Mouse (Mus musculus) MEL (cell line): Measurements from ENCODE around the gene Gm20388.

Source experiments
- CHD2 ChIP-seq: IDR thresholded peaks from 2 replicates; pipeline ENCODE4 v1.6.1; 2011; ENCODE audit warnings: low read length, improper control_type of control experiment
- CTCF ChIP-seq, 3 experiments: IDR thresholded peaks in 2 of 3; conservative IDR thresholded peaks in 1 of 3; 2 replicates each; pipeline ENCODE4 v1.5.1; 2011 to 2012; ENCODE audit warnings: low read length in 3 of 3, low read depth in 2 of 3, mild to moderate bottlenecking in 2 of 3, improper control_type of control experiment in 1 of 3, inconsistent platforms in 1 of 3, mixed read lengths in 1 of 3, moderate library complexity in 1 of 3; ENCODE audit not compliant: control insufficient read depth in 1 of 3, insufficient read depth in 1 of 3, poor library complexity in 1 of 3, severe bottlenecking in 1 of 3
- EP300 ChIP-seq, 2 experiments: IDR thresholded peaks; 2 replicates each; pipeline ENCODE4 v1.6.1; 2011; ENCODE audit warnings: improper control_type of control experiment in 2 of 2, low read length in 2 of 2, low read depth in 1 of 2, mild to moderate bottlenecking in 1 of 2
- MAX ChIP-seq: IDR thresholded peaks from 2 replicates; pipeline ENCODE4 v1.6.1; 2011; ENCODE audit warnings: low read length, improper control_type of control experiment
- NRF1 ChIP-seq: IDR thresholded peaks from 2 replicates; pipeline ENCODE4 v1.6.1; 2014; ENCODE audit warnings: low read depth, mild to moderate bottlenecking, inconsistent platforms, low read length, improper control_type of control experiment, moderate library complexity; ENCODE audit not compliant: poor library complexity, insufficient read depth, severe bottlenecking
- POLR2A ChIP-seq, 2 experiments: IDR thresholded peaks; 2 replicates each; pipeline ENCODE4 v1.6.1; 2011 to 2012; ENCODE audit warnings: low read length in 2 of 2, mild to moderate bottlenecking in 2 of 2, control low read depth in 1 of 2, improper control_type of control experiment in 1 of 2, low read depth in 1 of 2, moderate library complexity in 1 of 2; ENCODE audit not compliant: control insufficient read depth in 1 of 2, insufficient read depth in 1 of 2, poor library complexity in 1 of 2
- TBP ChIP-seq: IDR thresholded peaks from 2 replicates; pipeline ENCODE4 v1.8.0; 2011; ENCODE audit warnings: low read depth, low read length, improper control_type of control experiment
- TCF12 ChIP-seq: IDR thresholded peaks from 2 replicates; pipeline ENCODE4 v1.6.1; 2014; ENCODE audit warnings: low read depth, mild to moderate bottlenecking, inconsistent platforms, low read length, improper control_type of control experiment, moderate library complexity
- UBTF ChIP-seq: IDR thresholded peaks from 2 replicates; pipeline ENCODE4 v1.6.1; 2012; ENCODE audit warnings: low read depth, mild to moderate bottlenecking, inconsistent platforms, low read length, improper control_type of control experiment, moderate library complexity, borderline replicate concordance; ENCODE audit not compliant: insufficient read depth
- USF1 ChIP-seq: IDR thresholded peaks from 2 replicates; pipeline ENCODE4 v1.6.1; 2014; ENCODE audit warnings: low read depth, mild to moderate bottlenecking, inconsistent platforms, low read length, improper control_type of control experiment, moderate library complexity
- ZC3H11A ChIP-seq: IDR thresholded peaks from 2 replicates; pipeline ENCODE4 v1.6.1; 2012; ENCODE audit warnings: low read depth, mild to moderate bottlenecking, inconsistent platforms, low read length, improper control_type of control experiment

GRCm38 (mm10) chr8:120357504-120357903 is 446.9 kb downstream of the Gm20388 start:
- TF ChIP-seq POLR2A (IDR thresholded peaks at IDR 0.05; ENCODE audit: control insufficient read depth in 1 of 2, insufficient read depth in 1 of 2, low read depth in 1 of 2, low read length in 2 of 2, poor library complexity in 1 of 2) (no peak), CTCF (IDR thresholded peaks at IDR 0.05 in 2 of 3, conservative IDR thresholded peaks at IDR 0.05 in 1 of 3; ENCODE audit: control insufficient read depth in 1 of 3, insufficient read depth in 1 of 3, low read depth in 2 of 3, low read length in 3 of 3, poor library complexity in 1 of 3, severe bottlenecking in 1 of 3) (no peak), MAX (no peak), ZC3H11A (no peak), TCF12 (no peak), EP300 (IDR thresholded peaks at IDR 0.05; ENCODE audit: low read depth in 1 of 2, low read length in 2 of 2) (no peak), UBTF (no peak), USF1 (no peak), CHD2 (no peak), NRF1 (no peak), TBP (no peak)
